Mouse (Mus musculus) bone marrow macrophage, adult 2 months (primary cell): ENCODE data around the gene Zfp775.

Source experiments
- CTCF ChIP-seq: IDR thresholded peaks from 2 replicates; pipeline ENCODE4 v1.5.1; 2012; ENCODE audit warnings: low read depth, mild to moderate bottlenecking, low read length, moderate library complexity
- POLR2A ChIP-seq: IDR thresholded peaks from 2 replicates; pipeline ENCODE4 v1.6.1; 2012; ENCODE audit warnings: mild to moderate bottlenecking, low read depth, low read length, borderline replicate concordance

- no peak for TF ChIP-seq CTCF
- no peak for TF ChIP-seq POLR2A
Measured at GRCm38 (mm10) chr6:48646309-48646690, 44.4 kb downstream of the Zfp775 start.
